Mouse (Mus musculus) B cell, adult 2 months (primary cell): ENCODE measurements around the gene Gm6993.

Experiments used
- DNase-seq, 2 experiments: peaks; one replicate each; pipeline ENCODE4 v3.0.0; 2022

Gene Gm6993

DNA sequence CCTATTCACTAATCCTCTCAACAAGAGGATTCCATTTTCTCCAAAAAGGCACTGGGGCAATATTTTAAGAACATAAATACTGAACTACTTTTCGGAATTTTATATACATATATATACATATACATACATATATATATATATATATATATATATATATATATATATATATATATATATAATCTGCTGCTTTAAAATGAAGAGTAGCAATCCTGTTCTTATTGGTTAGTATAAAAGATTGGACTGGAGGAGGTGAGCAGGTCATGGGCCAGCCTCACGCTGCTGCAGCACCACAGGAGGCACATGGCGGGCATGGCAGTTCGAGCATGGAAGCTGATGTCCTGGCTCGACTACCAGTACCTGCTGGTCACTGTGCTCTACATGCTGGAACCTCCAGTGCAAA lies at the start of gene Gm6993:
TSS of gene Gm6993 (plus strand) at position 301 of the 400 bp plus-strand sequence.
- DNase-seq = no peak

DNA sequence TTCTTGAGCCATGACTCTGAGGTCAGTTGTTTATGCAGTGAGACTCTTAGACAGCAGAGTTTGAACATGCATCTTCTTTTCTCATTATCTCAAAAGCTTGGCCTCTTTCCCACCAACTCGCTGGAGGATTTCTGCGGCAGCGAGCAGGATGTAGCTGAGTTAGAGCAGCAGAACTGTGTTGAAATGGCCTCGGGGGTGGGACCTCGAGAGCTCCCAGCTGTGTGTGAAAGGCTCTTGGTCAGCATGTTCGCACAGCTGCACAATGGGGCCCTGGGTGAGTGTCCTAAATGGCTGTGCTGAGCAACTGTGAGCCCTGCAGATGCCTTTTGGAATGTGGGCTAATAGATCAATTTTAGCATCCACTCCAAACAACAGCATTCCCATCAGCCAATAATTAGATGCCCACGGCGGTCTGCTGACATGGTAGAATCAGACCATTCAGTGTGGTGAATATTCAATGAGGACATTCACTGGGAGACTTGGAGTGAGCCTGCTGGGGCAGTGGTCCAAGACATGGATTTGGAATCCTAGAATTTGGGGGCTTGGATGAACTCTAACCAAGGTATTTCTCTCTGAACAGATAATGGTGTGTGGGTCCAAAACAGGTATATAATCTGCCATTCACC lies 49.1 kb upstream of the Gm6993 start:
- no peak for DNase-seq

DNA sequence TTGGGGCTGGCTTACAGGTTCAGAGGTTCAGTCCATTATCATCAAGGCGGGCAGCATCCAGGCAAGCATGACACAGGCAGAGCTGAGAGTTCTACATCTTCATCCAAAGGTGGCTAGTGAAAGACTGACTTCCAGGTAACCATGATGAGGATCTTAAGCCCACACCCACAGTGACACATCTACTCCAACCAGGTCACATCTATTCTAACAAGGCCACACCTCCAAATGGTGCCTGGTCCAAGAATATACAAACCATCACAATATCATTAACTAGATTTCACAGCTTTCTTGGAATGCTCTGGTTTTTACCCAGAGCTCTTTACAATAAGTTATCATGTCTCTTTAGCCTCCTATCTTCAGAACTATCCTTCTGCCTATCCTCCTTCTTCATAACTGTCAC lies 38.1 kb upstream of the Gm6993 start:
- DNase-seq = no peak

DNA sequence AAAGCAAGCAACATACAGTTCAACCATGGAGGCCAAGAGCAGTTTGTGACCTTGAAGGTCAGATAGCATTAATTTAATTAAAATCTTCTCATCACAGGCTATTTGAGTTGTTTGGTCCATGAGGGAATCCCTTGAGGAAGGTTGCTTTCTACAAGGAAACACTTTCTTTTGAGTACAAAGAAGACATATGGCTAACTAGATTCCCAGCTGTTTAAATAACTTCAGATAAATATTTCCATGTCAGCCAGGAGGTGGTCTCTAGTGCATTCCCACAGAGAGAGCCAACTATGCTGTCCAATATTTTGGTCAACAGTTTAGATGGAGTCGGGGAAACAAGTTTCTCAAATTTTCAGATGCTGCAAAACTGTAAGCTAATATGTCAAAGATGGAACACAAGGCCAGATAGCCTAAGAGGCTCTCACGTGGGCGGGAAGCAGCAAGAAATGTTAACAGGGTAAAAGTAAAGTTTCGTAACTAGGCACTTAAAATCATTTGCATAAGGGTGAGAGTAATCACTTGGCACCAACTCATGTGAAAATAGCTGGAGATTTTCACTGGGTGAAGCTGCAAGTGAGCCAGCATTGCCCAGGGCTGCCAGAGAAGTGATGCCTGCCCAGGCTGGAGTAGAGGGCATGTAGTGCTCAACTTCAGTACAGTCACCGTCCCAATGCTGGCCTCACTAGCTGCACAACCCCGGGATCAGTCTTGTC lies 36.7 kb upstream of the Gm6993 start:
- DNase-seq = no peak

DNA sequence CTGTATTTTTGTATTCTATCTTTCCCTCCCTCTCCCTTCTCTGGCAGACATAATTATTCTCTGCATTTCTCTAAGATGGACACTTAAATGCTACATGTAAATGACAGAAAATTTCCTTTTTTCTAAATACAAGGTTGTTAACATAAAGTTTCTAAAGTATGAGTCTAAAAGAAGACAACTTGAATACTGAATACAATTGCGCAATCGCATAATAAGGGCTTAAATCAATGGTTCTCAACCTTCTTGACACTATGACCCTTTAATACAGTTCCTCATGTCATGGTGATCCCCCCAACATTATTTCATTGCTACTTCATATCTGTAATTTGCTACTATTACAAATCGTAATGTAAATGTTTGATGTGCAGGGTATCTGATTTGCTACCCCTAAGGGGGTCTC lies 35.7 kb upstream of the Gm6993 start:
- DNase-seq = no peak

DNA sequence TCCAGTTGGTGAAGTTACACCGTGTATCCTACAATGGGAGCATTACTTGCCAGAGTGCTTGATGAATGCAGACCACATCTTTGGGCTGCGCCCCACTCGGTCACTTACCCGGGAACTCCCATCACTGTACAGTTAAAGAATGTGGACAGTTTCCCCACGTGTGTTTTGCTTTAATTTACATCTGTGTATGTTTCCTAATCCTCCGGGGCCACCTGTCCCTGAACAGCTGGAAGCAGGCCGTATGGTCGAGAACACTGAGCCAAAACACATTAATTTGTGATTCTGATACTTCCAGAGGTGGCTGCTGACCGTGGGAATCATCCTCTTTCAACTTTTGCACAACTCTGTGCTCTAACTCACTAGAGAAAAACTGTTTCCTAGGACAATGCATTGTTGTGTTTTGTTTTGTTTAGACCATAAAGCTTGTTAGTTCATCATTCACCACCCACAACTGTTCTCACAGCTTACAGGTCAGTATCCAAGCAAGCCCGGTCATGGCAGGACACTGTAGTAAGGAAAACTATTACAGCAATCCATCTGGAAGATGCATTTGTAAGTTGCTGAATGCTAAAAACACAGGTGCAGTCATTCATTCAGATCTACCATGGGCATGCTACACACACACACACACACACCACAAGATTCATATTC lies 34.5 kb upstream of the Gm6993 start:
- DNase-seq = no peak

DNA sequence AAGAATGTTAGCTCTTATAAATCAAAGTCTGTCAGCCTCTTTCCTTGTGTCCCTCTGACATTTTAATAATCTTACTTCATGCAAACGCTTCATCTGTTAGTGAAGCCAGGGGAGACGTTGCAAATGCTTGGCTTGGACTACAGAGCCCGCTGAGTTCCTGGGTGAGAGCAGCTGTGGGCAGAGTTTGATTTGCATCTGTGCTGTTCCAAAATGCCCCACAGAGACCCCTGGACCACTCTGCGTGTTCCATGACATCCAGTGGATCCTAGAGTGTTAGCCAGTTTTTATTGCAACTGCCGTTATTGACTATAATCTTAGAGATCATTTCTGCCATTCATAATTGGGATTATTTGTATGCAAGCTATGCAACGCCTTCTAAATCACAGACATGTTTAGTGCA lies 31.8 kb upstream of the Gm6993 start:
- DNase-seq = no peak

DNA sequence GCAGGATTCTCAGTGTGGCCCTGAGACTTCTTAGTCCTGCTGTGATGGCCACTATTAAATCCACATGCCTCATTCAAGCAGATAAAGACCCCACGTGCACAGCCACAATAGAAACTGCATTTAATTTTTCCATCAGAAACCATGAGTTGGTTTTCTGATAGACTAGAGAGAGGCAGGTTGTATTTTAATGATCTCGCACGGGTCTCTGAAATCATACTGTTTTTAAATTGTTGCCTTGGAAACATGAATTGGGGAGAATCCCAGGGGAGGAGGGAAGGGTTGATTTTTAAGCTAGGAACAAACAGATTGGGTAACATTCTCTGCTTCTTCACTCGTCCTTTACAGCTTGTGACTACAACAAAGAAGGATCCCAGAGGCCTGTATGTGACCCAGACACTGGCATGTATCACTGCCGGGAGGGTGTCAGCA lies 31.2 kb upstream of the Gm6993 start:
- DNase-seq = no peak

DNA sequence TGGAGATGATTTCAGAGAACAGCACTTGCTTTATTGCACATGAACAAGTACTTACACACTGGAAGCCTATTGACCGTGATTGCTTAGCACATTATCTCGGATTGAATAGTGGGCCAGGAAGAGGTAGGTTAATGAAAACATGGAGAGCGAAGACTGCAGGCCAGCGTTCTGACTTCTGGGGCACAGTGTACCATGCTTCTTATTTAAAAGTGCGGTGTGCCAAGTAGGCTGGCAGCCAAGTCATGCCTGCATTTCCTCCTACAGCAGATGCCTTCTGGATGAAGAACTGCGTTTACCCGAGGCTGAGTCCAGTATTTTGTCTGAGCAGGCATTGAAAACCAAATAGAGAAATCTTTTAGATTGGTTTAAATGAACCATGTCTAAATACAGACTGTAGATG lies 27.0 kb upstream of the Gm6993 start:
- DNase-seq = no peak

DNA sequence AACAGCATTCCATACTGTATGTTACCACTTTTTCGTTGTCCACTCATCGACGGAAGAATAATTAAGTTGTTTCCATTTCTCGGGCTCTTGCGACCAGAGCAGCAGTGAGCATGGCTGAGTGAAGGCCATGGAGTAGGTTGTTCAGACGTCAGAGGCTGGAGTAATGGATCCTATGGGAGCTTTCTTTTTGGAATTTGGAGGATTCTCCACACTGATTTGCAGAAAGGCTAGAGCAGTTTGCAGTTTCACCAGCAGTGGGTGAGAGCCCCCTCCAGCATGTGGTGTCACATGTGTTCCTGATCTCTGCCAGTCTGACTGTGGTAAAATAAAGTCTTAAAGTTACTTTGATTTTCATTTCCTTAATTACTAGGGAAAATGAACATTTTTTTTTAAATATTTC lies 25.6 kb upstream of the Gm6993 start:
- no peak for DNase-seq

DNA sequence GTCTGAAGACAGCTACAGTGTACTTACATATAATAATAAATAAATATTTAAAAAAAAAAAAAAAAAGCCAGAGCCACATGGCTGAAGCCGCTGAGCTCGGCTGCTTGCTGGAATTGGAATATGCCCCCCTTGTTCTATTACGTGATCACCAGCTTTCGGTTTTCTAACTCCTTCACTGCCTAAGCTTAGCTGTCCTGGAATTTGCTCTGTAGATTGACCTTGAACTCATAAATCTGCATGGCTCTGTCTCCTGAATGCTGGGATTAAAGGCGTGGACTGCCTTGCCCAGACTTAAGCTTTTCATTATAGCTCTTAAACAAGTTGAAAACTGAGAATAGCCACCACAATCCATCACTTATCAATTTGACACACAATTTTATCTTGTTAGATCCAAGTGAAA lies 23.3 kb upstream of the Gm6993 start:
- DNase-seq = no peak

DNA sequence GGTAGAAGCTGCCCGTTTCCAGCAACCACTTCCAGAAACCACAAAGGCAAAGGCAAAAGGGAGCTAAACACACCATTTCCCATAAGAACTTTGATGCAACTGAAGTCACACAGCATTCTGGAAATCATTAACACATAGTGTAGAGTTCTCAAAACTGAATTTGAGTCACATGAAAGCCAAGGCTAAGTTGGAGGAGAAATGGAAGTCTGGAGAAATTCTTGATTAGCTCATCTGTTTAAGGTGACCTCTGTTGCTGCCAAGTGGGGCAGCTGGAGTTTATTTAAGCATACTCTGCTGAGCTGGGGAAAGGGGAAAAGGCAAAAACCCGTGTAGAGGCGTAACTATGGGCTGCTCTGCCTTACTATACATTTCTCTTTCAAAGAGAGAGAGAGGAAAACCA lies 21.8 kb upstream of the Gm6993 start:
- DNase-seq = no peak

DNA sequence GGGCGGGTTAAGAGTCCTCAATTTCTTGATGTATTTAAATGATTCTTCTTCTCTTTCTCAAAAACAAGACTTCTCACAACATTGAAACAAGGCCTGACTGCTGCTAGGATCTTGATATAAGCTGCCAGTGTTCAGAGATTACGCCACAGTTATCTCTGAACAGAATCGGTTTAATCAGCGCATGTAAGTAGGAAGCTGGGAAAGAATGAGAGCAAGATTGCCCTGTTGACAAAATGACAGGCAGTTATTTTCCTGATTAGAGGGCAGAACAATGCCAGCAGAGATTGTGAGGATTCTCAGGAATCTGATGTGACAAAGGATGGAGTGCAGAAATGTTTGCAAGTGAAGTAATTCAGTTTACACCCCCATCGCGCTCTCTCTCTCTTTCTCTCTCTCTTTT lies 19.0 kb upstream of the Gm6993 start:
- DNase-seq = no peak

DNA sequence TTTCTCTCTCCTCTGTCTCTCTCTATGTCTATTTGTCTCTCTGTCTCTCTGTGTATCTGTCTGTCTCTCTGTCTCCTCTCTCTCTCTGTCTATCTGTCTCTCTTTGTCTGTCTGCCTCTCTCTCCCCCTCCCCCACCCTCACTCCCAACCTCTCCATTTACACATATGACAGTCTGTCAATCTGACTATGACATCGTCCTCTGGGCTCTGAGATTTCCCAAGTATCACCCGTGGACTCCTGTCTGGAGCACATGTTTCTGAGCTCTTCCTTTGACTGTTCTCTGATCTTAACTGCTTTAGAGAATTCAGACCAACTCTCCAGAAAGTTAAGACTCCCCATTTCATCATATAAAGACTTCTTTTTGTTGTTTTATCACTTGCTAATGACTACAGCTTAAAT lies 18.3 kb upstream of the Gm6993 start:
- DNase-seq = no peak

DNA sequence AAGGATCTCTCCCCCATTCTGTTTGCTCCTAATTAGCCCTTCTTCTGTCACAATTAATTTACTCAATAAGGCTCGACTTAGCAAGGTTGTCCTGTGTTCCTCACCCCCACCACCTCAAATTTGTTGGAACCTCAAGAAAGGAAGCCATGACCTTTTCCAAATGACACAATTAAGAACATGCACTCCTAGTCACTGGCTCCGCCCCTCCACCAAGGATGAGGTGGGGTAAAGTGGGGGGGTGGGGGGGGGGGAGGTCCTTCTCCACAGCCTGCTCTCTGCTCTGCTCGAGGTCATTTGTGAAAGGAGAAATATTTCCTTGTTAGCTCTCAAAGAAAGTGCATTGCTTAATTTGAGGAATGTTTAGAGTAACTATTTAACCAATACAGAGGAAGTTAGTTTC lies 17.8 kb upstream of the Gm6993 start:
- no peak for DNase-seq

DNA sequence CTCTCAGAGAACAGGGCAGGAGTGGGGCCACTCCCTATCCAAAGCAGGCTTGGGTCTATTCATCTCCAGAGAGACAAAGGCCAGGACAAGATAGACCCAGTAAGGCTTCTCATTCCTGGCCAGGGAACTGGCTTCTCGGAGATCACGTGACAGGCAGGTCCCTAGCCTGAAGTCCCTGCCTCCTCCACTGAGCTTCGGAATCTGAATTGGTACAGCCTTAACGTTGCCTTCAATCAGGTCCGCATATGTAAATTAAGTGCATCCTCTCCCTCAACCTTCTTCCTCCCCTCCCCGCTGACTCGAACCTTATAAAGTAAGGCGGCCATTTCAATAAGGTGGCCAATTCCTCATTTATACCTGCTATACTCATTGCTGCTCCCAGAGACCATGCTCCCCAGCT lies 15.1 kb upstream of the Gm6993 start:
- DNase-seq = no peak

DNA sequence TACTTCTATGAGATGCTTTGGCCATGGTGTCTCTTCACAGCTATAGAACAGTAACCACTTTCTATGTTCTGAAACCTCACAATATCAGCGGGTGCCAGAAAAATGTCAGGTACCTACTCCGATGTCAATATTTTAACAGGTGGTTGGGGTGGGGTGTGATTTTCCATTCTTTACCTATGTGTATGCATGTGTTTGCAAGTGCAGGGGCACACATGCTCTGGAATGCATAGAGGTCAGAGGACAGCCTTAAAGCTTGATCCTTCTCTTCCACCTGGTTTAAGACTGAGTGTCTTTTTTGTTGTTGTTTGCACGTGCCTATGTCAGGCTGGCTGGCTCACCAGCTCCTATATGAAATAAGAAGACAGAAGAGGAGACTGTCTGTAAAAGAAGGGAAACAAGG lies 13.4 kb upstream of the Gm6993 start:
- DNase-seq = no peak

DNA sequence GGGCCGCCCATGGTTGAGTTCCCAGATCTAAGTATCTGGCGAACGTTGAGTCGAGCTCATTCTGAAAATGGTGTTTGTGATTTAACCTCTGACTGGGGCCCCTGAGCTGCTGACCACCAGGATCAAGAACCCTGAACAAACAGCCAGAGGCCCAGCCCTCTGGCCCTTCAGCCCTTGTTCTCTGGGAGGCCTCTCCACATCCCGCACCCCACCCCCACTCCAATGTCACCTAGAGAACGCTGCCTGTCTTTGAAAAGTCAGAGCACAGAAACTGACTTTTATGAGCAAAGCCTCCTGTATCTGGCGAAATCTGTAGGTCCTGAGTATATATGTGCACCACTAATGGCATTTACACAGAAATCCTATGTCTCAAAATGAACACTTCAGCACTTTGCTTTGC lies 11.7 kb upstream of the Gm6993 start:
- DNase-seq = no peak

DNA sequence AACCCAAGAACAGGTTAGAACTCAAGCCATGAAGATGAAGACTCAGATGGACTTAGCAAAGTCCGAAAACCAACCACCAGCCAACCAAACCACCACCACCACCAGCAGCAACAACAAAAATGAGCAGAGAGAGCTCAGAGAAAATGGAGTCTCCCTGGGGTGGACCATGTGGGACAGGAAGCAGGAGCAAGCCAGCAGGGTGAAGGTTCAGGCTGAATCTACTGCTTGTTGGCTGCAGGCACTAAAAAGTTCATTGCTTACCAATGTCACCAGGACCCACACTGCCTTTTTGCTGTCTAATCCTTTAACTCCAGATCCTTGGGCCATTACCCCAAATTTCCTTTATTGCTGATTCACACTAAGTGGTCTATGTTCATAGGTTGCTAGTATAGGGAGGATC lies 7.9 kb upstream of the Gm6993 start:
- no peak for DNase-seq

DNA sequence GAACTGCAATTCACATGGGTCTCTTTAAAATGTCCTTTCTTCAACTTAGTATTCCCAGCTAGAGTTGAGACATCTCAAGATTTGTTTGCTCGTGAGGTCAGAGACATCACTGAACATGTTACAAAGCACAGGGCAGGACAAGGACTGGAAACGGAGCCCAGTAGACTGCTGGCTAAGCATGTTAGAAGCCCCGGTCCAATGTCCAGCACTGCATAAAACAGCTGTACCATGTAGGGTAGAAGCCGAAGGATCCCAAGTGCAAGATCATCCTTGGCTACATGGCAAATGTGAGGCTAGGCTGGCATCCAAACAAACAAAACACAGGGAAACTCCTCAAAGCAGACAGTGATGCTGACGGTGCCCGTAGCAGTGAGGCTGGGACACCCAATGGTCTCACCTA lies 5.6 kb upstream of the Gm6993 start:
- DNase-seq = no peak

DNA sequence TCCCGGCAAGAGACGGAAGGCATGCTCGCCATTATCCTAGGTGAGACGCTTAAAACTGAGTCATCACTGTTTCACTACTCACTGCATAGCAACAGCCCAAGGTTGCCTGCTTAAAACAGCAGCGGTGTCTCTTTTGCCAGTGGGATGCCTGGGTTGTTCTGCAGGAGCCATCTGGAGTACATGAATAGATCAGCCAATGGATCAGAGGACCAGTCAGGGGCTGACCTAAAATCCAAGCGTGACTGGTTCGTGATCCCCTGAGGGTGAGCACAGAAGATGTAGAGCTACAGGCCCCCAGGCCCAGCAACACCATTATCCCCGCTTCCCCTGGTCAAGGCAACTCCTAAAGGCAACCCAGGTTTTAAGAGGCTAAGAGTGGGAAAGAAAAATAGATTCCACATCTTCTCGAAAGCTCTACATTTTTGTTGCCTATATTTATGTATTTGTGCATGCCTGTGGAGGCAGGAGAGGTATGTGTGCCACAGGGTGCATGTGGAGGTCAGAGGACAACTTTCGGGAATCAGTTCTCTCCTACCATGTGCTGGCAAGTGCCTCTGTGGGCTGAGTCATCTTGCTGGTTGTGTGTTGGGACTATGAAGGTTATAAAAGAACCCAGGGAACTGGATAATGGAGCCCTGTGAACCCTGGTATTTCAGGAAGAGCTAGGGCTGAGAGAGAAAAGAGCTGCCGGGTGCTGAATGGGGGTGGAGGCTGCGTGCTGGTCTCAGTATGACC lies 3.5 kb upstream of the Gm6993 start:
- no peak for DNase-seq

DNA sequence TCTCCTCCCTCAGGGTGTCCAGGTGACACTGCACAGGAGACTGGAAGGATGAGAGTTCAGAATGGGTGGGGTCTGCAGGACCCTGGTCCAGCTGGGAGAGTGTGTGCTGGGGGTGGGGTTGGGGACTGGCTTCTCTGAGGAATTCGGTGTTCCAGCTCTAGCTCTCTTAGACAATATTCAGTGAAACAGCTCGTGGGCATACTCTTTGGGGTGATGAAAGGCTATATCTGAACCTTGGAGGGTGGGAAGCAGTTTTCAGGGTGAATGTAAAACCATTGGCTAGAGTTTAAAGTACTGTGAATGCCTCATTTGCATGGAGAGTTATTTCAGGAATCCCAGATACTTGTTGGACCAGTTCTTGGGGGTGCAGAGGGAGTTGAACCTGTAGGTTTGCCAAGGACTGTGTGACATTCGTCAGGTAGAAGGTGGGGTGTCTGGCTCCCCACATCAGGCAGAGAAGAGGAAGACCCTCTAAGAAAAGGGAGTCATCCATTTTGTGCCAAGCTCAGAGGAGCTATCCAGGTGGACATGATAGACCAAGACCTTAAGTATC lies 1.5 kb upstream of the Gm6993 start:
- no peak for DNase-seq

DNA sequence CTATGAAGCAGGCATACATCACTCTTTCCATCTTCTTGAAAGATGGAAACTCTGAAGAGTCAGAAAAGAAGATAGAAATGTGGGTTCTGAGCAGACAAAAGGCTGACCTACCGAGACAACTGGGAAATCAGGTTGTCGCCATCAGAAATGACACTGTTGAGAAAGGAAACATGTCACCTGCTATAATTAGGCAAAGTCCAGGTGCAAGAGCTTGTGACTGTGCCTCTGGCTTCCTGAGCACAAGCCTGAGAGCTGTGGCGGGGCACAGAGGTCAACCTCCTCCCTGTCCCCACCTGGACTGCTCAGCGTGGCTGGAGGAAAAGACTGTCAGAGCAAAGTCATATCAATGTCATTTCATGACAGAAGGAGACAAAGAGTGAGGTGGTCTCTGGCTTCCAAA lies 772 bp upstream of the Gm6993 start:
- no peak for DNase-seq
